Mouse (Mus musculus): ENCODE measurements around the gene Polr2i. TPM values are rescaled to one million over a fixed set of nuclear protein-coding genes. Genes with fewer than 3 reads are reported as not detected.
"Not testable (repeated sequence)": the region's sequence is repeated elsewhere in the genome, so short reads cannot be mapped to it uniquely, and the experiment has no call there.

Gene Polr2i
- 157 and 161 TPM in 2 replicates for polyA plus RNA-seq (2012; rRNA removed)

- peak; percentile 98 to 99 for DNase-seq (ENCODE audit: extremely low spot score in 1 of 2, low spot score in 1 of 2)
Observed at GRCm38 (mm10) chr7:30231669-30232454, at the start of gene Polr2i, which contains the start of gene Tbcb. Gene Polr2i, plus strand, starts transcription at chr7:30231948. Gene Tbcb, minus strand, starts transcription at chr7:30232272.

DNA sequence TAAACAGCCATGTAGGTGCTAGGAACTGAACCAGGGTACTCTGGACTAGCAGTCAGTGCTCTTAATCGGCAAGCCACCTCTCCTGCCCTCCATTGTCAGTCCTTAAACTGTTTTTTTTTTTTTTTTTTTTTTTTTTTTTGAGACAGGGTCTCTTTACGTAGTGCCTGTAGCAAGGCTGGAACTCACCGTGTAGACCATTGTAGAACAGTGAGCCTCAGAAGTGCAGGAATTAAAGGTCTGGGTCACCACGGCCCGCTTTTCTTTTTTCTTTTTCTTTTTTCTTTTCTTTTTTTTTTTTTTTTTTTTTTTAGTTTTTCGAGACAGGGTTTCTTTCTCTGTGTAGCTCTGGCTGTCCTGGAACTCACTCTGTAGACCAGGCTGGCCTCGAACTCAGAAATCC, 48.6 kb upstream of the Polr2i start:
- not testable (repeated sequence) for DNase-seq (ENCODE audit: extremely low spot score in 1 of 2, low spot score in 1 of 2)

DNA sequence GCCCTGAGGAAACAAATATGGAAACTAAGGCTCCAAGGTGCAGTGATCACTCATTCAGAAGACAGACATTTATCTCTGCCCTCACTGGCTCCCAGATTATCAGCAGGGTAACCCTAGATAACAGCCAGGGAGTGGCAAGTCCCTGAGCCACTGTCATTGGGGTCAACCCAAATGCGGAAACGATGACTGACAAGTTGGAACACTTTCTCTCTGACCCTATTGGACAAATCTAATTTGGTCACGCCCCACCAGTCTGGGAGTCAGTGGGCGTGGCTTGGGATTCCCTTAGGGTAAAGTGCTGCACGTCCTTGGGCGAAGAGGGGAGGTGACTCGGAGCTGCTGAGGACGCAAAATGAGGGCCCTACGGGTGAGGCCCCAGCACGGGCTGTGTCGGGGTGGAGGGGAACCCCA, 47.9 kb upstream of the Polr2i start, which contains the start of gene Cox7a1:
TSS of gene Cox7a1 (plus strand) at position 266 of the 411 bp plus-strand sequence.
- peak in 1 of 2 experiments; percentile 74 for DNase-seq (ENCODE audit: extremely low spot score in 1 of 2, low spot score in 1 of 2)

DNA sequence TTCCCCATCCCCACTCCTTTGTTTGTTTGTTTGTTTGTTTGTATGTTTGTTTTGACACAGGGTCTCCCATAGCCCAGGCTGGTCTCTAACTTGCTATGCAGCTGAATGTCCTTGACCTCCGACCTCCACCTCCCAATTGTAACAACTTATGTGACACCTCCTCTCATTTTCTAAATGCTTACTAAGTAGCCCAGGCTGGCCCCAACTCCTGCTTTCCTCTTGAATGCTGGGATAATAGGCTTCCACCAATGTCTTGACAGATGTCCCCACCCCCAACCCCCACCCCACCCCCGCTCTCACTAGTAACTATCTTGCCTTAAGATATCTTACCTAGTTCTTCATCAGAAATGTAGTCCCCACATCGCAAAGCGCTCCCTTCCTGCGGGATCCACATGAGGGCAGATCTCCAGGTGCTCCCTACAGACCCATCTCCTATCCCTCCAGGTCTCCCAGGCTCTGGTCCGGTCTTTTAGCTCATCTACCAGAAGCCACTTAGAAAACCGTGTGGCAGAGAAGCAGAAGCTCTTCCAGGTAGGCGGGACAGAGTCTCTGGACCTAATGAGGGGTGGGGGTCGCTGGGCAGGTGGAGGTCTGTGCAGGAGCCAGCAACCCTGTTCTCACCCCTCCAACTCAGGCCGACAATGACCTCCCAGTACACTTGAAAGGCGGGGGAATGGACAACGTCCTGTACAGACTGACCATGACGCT, 47.0 kb upstream of the Polr2i start:
- DNase-seq (ENCODE audit: extremely low spot score in 1 of 2, low spot score in 1 of 2), result no peak

DNA sequence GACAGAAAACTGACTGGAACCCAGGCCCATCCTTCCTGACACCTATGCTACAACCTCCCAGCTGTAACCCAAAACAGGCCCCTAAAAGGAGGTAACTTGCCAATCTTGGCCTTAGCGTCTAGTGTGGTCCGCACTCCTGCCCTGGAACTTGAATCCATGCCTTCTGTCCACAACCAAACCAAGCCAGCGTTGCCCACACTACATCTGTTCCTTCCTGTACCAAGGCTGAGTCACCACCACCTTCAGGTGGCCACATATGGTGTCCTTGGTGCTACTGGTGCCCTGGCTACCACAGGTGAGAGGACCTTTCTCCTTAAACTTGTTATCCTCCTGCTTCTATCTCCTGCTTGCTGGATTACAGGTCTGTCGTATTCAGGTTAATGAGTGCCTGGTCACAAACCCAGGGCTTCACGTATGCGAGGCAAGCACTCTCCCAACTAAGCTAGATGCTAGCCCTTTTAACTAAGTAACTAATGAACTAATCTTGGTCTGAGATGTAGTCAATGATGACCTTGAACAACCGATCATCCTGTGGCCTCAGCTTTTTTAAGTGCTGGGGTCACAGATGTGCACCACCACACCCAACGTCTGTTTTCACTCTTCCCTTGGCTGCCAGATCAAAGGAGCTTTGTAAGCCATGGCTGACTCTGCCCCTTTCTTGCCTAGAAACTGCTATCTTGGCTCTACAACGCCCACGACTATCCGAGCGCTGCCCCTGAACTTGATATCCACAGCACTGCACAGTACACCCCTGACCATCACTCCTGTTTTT, 43.2 kb upstream of the Polr2i start:
- DNase-seq (ENCODE audit: extremely low spot score in 1 of 2, low spot score in 1 of 2), result no peak

GRCm38 (mm10) chr7:30189116-30189491, 42.6 kb upstream of the Polr2i start:
- no peak for DNase-seq (ENCODE audit: extremely low spot score in 1 of 2, low spot score in 1 of 2)

DNA sequence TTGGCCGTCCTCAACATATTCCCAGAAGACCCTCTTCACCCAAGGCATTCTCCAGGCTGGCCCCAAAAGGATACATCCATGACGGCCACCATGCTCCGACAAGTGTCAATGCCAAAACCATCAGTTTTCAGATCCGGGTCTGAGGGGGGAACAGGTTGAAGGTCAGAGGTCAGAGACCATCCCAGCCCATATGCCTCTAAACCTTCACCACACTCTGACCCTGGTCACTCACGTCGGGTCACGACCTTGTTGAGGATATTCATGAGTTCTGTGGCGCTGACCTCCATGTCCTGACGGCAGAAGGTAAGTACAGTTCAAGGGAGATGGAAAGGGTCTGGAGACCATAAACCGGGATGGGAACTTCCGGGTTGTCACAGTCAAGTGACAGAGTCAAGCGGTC, 39.7 kb upstream of the Polr2i start:
- no peak for DNase-seq (ENCODE audit: extremely low spot score in 1 of 2, low spot score in 1 of 2)

DNA sequence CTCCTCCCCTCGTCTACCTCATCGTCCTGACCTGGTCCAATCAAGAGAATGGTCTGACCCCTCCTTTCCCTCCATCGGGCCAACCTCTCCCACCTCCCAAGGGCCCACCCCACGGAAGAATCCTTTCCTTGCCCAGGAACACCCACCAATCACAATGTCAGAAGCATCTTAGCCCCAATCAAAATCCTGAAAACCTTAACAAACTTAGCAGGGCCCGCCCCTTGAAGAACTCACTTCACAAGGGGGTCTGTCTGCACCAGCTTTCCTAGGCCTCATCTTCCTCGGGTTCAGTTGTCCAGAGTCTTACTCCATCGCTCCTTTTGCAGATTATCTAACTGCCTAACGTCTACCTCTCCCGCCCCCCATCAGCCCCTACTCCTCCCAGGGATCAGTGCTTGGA, 38.7 kb upstream of the Polr2i start:
- DNase-seq (ENCODE audit: extremely low spot score in 1 of 2, low spot score in 1 of 2), result no peak

GRCm38 (mm10) chr7:30193581-30194100, 38.1 kb upstream of the Polr2i start:
- peak; percentile 44 to 74 for DNase-seq (ENCODE audit: extremely low spot score in 1 of 2, low spot score in 1 of 2)

- DNase-seq (ENCODE audit: extremely low spot score in 1 of 2, low spot score in 1 of 2), result no peak
Observed at GRCm38 (mm10) chr7:30194101-30194831, 37.5 kb upstream of the Polr2i start.

GRCm38 (mm10) chr7:30194884-30195283, 36.9 kb upstream of the Polr2i start:
- DNase-seq (ENCODE audit: extremely low spot score in 1 of 2, low spot score in 1 of 2), result peak; percentile 87 to 97

GRCm38 (mm10) chr7:30195461-30195860, 36.3 kb upstream of the Polr2i start:
- DNase-seq (ENCODE audit: extremely low spot score in 1 of 2, low spot score in 1 of 2), result no peak

DNA sequence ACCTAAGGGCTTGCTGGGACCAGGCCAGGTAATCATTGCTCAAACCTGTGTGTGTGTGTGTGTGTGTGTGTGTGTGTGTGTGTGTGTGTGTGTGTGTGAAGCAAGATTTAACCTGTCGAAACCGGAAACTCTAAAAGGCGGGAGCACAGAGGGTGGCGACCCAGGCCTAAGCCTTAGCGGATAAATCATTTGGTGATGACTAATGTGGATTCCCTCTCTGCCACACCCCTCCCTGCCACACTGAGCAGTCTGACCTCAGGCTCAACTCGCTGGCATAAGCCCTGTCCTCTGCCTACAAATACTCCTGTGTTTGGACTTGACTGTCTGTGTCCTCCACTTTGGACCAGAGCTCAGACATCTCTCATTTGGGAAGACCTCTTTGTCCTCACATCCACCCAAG, 35.6 kb upstream of the Polr2i start:
- DNase-seq (ENCODE audit: extremely low spot score in 1 of 2, low spot score in 1 of 2), result no peak

DNA sequence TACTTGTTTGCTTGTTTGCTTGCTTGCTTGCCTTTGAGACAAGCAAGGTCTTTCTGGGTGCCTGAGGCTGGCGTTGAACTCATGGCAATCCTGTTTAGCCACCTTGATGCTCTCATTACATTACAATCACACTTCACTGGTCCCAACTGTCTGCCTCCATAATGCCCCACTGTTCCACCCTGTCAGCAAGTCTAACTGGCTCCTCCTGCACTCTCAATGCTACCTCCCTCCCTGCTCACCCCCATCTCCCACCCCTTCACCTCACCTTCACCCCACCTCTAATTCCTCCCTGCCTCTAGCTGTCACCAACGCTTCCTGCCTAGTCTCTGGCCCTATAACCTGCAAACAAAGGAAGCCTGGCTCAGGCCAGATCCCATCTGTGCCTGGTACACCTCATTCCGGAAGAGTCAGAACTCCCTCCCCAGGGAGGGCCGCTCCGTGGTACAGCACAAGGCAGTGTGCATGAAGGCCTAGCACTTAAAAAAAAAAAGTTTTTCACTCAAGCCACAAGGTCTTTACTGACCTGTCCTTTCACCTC, 34.1 kb upstream of the Polr2i start:
- no peak for DNase-seq (ENCODE audit: extremely low spot score in 1 of 2, low spot score in 1 of 2)

GRCm38 (mm10) chr7:30198481-30198971, 33.2 kb upstream of the Polr2i start, which contains the start of gene Capns1:
Gene Capns1, minus strand, starts transcription at chr7:30198811.
- DNase-seq (ENCODE audit: extremely low spot score in 1 of 2, low spot score in 1 of 2), result peak in 1 of 2 experiments; percentile 76

DNA sequence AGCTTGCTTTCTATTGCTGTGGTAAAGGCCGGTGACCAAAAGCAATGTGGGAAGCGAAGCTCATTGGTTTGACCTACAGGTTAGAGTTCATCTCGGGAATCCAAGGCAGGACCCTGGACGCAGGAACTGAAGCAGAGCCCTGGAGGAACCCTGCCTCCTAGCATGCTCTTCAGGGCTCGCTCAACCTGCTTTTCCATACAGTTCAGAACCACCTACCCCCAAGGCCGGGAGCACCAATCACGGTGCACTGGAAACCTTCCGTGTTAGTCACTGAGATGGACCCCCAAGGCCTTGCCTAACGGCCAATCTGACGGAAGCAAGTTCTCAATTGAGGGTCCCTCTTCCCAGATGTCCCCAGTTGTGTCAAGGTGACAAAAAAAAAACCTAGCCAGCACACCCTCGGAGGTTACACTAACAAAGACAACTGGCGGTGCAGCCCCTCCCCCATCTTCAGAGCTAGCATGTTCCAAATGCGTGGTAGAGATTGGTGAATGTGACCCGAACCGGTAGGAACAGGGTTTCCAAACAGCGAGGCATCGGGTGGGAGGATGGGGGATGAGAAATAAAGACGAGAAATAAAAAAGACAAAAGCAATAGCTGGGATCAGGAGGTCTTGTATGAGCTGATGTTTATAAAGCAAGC, 32.1 kb upstream of the Polr2i start:
- DNase-seq (ENCODE audit: extremely low spot score in 1 of 2, low spot score in 1 of 2), result no peak

GRCm38 (mm10) chr7:30200200-30200599, 31.5 kb upstream of the Polr2i start:
- DNase-seq (ENCODE audit: extremely low spot score in 1 of 2, low spot score in 1 of 2), result no peak

DNA sequence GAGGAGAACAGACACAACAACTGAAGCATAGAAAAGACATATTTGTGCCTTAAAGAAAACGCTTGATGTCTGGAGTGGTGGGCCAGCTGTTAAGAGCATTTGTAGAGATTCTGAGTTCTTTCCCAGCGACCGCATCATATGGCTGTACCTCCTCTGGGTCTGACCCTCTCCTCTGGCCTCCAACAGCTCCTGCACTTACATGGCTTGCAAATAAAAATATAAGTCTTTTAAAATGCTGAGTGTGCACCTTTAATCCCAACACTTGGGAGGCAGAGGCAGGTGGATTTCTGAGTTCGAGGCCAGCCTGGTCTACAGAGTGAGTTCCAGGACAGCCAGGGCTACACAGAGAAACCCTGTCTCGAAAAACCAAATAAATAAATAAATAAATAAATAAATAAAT, 31.1 kb upstream of the Polr2i start:
- not testable (repeated sequence) for DNase-seq (ENCODE audit: extremely low spot score in 1 of 2, low spot score in 1 of 2)
